Mouse (Mus musculus) ovary, postnatal 36 days (tissue): ENCODE results near the gene Dse.
"Not testable (repeated sequence)": the region's sequence is repeated elsewhere in the genome, so short reads cannot be mapped to it uniquely, and the experiment has no call there.

Experiments used
- DNase-seq: peaks from one replicate; pipeline ENCODE4 v3.0.0; 2022; ENCODE audit warnings: low spot score, mixed read lengths

Dse gene

DNA sequence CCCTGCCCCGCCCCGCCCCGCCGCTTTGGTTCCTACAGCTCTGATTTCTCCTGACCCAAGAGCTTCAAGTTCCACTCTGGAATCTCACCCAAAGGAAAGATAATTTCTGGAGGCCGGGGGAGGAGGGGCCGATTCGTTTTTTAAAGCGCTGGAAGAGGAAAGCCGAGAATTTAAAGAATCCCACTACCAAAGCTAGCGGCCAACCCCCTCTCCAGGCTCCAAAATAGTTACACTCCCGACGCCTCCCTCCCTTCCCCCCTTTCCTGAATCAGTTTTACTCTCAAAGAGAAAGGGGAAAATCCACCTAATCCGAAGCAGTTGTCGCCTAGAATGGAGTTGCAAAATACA, at the start of gene Dse:
TSS of gene Dse (minus strand) at position 213 of the 348 bp plus-strand sequence.
- DNase-seq = no peak

DNA sequence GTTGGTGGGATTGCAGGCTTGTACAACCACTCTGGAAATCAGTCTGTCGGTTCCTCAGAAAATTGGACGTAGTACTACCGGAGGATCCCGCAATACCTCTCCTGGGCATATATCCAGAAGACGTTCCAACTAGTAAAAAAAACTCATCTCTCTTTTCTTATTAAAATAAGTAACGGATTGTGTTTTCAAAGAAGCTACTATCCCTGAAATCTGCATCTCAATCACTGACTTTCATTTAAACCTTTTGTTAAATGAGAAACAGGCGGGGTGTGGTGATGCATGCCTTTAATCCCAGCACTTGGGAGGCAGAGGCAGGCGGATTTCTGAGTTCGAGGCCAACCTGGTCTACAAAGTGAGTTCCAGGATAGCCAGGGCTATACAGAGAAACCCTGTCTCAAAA, 45.3 kb upstream of the Dse start:
- not testable (repeated sequence) for DNase-seq

GRCm38 (mm10) chr10:34249594-34249993, 42.1 kb upstream of the Dse start:
- DNase-seq = no peak

- no peak for DNase-seq
Observed at GRCm38 (mm10) chr10:34247757-34248156, 40.2 kb upstream of the Dse start.

- DNase-seq = no peak
Observed at GRCm38 (mm10) chr10:34246106-34246505, 38.6 kb upstream of the Dse start.

DNA sequence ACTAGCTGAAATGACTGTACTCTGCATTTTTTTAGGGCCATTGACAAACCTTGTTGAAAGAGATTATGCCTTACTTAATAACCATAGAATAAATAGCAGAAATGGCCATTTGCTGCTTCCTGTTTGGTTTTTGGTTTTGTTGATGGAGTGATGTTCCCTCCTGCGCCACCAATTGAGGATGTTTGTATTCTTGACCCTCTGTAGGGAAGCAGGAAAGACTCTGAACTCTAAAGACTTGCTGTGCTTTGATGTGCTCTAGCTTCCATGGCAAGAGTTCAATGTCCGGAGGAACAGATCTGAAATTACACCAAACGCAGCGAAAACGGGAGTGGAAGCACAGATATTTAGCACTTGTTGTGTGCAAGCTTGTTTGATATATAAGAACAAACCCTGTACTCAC, 37.2 kb upstream of the Dse start:
- DNase-seq = no peak

- DNase-seq = no peak
Observed at GRCm38 (mm10) chr10:34238536-34238935, 31.0 kb upstream of the Dse start.

- no peak for DNase-seq
Observed at GRCm38 (mm10) chr10:34236569-34236968, 29.1 kb upstream of the Dse start.

GRCm38 (mm10) chr10:34235384-34235783, 27.9 kb upstream of the Dse start:
- no peak for DNase-seq

GRCm38 (mm10) chr10:34233931-34234745, 26.6 kb upstream of the Dse start:
- DNase-seq = no peak

DNA sequence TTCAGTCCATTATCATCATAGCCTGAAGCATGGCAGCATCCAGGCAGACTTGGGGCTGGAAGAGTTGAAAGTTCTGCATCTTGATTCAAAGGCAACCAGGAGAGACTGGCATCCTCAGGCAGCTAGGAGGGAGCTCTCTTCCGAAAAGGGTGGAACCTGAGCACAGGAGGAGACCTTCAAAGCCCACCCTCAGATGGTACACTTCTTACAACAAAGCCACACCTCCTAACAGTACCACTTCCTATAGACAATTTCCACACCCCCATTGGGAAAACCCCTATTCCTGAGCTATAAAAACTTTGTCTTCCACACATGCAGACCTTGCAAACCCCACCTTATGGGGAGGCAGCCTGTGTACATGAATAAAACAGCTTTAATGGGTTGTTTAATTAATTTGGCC, 25.9 kb upstream of the Dse start:
- DNase-seq = no peak

DNA sequence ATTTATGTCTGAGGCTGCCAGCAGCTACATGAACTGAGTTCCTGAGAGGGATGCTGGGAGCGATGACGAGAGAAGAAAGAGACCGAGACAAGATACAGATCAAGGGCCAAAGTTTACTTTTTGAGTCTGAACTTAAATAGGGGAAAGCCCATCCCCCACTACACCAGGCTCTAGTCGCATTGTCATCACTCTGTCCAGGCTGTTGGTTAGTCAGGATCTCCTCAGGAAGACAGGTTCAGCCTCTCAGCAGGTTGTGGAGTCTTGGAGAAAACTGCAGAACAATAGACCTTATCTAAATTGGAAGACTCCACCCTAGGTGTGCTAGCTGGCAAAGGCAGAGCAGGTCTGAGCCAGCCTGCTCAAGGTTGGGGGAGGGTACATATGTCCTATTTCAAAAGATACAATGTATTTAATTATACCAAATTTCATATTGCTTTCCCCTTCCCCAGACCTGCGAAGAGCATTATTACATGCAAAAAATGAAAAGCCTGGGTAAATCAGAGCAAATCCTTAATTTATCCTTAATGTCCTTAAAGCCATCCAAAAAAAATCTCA, 22.7 kb upstream of the Dse start:
- no peak for DNase-seq

- DNase-seq = no peak
Observed at GRCm38 (mm10) chr10:34229491-34229890, 22.0 kb upstream of the Dse start.

DNA sequence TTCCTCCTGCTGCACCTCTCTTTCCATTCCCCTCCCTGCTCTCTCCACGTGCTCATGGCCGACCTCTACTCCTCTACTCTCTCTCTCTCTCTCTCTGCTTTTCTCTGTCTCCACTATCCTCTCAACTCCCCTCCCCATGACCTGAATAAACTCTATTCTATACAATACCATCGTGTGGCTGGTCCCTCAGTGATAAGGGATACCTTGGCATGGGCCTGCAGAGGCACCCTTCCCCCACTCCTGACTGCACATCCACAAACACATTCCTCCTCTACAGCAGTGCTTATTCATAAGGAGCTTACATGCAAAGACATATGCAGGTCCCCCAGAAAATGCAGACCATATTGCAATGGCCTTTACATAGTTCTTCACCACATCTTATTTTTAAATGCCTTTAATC, 16.1 kb upstream of the Dse start:
- DNase-seq = no peak

DNA sequence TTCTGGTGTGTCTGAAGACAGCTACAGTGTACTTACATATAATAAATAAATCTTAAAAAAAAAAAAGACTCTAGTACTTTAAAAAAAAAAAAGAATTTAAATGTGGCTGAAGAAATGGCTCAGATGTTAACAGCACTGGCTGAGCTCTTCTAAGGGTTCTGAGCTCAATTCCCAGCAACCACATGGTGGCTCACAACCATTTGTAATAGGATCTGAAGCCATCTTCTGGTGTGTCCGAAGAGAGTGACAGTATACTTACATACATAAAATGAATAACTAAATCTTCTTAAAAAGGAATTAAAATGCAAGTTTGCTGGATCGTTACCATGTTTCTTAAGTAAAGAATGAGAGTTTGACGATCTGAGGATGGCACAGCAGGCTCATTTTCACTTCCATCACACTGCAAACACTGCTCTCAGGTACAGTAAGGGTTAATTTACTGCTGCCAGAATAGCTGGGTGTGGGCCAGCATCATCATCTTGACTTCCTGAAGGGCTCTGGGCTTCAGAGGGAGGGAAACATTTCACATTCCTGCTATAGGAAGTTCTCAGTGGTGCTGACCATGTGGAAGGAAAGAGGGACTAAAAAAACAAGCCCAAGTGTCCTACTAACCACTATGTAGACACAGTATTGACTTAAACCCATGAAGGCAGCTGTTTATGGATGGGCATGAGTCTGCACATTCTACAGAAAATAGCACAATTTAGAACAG, 14.6 kb upstream of the Dse start:
- DNase-seq = no peak

DNA sequence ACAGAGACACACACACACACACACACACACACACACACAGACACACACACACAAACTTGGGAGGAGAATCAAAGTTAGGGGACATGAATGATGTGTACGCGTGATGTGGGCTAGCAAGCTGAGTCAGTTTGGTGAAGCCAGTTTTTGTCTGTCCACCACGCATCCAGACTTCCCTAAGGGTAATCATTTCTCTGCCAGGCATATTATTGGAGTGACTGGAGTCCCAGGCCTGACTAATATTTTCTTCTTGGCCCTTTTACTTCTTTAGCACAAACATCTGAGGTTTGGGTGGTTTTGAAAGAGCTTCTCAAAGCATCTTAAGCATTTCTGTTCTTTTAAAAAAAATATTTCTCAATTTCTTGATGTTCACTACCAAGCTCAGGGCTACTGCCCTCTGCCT, 10.7 kb upstream of the Dse start:
- DNase-seq = no peak

GRCm38 (mm10) chr10:34215667-34216066, 8.2 kb upstream of the Dse start:
- no peak for DNase-seq

DNA sequence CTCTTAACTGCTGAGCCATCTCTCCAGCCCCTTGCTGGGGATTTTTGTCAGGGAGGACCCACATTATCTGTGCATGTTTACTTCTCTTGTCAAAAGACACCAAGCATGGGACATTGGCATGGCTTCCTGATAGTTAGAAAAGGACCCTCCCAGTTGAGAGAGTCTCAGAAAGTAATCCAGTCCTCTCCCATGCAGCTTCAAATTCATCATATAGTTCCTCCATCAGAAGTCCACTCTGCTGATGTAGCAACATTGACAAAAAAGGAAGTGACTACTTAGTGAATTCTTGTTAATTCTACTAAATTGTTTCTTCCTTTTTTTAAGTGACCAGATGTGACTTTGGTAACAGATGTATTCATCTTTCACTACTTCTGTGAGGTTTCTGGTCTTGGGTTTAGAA, 2.4 kb upstream of the Dse start:
- DNase-seq = no peak

GRCm38 (mm10) chr10:34208031-34208430, 516 bp upstream of the Dse start:
- no peak for DNase-seq

- peak; percentile 80 for DNase-seq
Observed at GRCm38 (mm10) chr10:34206783-34207502, 572 bp downstream of the Dse start.

DNA sequence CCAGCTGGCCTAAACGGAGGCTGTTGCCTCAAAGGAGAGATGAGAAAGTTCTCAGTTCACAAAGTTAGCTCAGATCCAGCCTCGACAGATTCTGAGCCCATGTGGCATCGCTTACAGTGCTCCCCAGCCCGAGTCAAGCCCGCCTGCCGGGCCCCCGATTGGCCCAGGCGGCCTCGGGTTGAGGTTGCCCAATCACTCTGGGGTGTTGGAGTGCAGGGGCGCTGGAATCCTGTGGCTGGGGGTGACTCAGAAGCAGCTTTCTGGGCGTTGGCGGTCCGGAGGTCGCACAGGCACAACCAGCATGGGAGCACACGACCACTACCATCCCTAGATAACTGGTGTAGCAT, 1.1 kb downstream of the Dse start:
- peak; percentile 51 for DNase-seq

GRCm38 (mm10) chr10:34205825-34206224, 1.7 kb downstream of the Dse start:
- no peak for DNase-seq

GRCm38 (mm10) chr10:34200689-34201088, 6.8 kb downstream of the Dse start:
- no peak for DNase-seq
